Mouse (Mus musculus): Measurements from ENCODE around the gene Tor2a.

- TF ChIP-seq EP300 (IDR thresholded peaks at IDR 0.05; ENCODE audit: low read depth in 1 of 2, low read length in 2 of 2) (no peak), POLR2A (IDR thresholded peaks at IDR 0.05; ENCODE audit: control insufficient read depth in 1 of 2, insufficient read depth in 1 of 2, low read depth in 1 of 2, low read length in 2 of 2, poor library complexity in 1 of 2) (no peak), ELF1 (IDR thresholded peaks at IDR 0.05; ENCODE audit: low read depth, low read length) (no peak), POLR2AphosphoS2 (IDR thresholded peaks at IDR 0.05; ENCODE audit: low read length) (no peak), TAL1 (IDR thresholded peaks at IDR 0.05; ENCODE audit: low read length) (no peak), MEF2A (IDR thresholded peaks at IDR 0.05; ENCODE audit: extremely low read depth, insufficient replicate concordance, low read depth, low read length, poor library complexity, severe bottlenecking) (no peak)
These were observed 31.9 kb upstream of the Tor2a start for GRCm38 (mm10) chr2:32724832-32725790.
